Mouse (Mus musculus) bone marrow, adult 2 months (tissue): ENCODE data around the gene Coq8b.

Experiments
- CTCF ChIP-seq: fragments of 200-500 bp; IDR thresholded peaks from 2 replicates; pipeline ENCODE4 v1.5.1; 2011; ENCODE audit warnings: low read length, control low read depth; ENCODE audit not compliant: control insufficient read depth, insufficient read depth
- POLR2A ChIP-seq: fragments of 200-500 bp; IDR thresholded peaks from 2 replicates; pipeline ENCODE4 v1.6.1; 2011; ENCODE audit warnings: low read depth, mild to moderate bottlenecking, control low read depth, low read length, borderline replicate concordance; ENCODE audit not compliant: control insufficient read depth

GRCm38 (mm10) chr7:27228865-27229264 lies 4.0 kb upstream of the Coq8b start:
- TF ChIP-seq POLR2A, result no peak
- no peak for TF ChIP-seq CTCF
